Mouse (Mus musculus) CH12.LX (cell line): ENCODE measurements around the gene Tyk2.

Experiments
- CTCF ChIP-seq, 2 experiments: IDR thresholded peaks in 1 of 2; conservative IDR thresholded peaks in 1 of 2; 2 replicates each; pipeline ENCODE4 v1.5.1; 2011 to 2012; ENCODE audit warnings: low read depth in 2 of 2, low read length in 2 of 2, improper control_type of control experiment in 1 of 2, inconsistent platforms in 1 of 2, mild to moderate bottlenecking in 1 of 2, moderate library complexity in 1 of 2
- EP300 ChIP-seq: IDR thresholded peaks from 2 replicates; pipeline ENCODE4 v1.6.1; 2011; ENCODE audit warnings: low read length, improper control_type of control experiment
- GABPA ChIP-seq: IDR thresholded peaks from 2 replicates; pipeline ENCODE4 v1.6.1; 2012; ENCODE audit warnings: low read depth, low read length, improper control_type of control experiment, inconsistent platforms; ENCODE audit not compliant: insufficient replicate concordance
- HCFC1 ChIP-seq: IDR thresholded peaks from 2 replicates; pipeline ENCODE4 v1.6.1; 2012; ENCODE audit warnings: low read depth, mild to moderate bottlenecking, inconsistent platforms, low read length, improper control_type of control experiment
- MAX ChIP-seq: IDR thresholded peaks from 2 replicates; pipeline ENCODE4 v1.6.1; 2011; ENCODE audit warnings: low read length, improper control_type of control experiment

DNA sequence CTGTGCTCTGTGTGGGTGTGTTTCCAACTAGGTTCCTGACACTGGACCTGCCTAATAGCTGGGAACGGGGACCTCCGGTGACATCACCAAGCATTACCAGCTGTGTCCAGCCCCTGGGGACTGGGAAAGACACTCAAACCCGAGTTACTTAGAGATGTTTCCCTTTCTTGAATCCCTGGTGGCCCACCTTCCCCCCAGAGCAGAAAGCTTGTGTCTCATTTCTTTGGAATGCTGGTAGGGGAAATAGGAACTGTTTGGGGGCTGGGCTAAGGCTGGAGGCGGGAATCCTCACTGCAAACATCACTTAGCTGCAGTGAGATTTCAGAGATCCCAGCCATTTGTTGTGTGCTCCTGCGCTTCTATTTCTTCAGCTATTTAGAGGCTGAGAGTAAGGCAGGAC lies 22.8 kb upstream of the Tyk2 start:
- no peak for TF ChIP-seq CTCF (conservative IDR thresholded peaks at IDR 0.05 in 1 of 2, IDR thresholded peaks at IDR 0.05 in 1 of 2; ENCODE audit: low read depth in 2 of 2, low read length in 2 of 2)
- TF ChIP-seq HCFC1 = no peak
- no peak for TF ChIP-seq EP300
- no peak for TF ChIP-seq GABPA
- TF ChIP-seq MAX = no peak
